In the genomic region with DNA sequence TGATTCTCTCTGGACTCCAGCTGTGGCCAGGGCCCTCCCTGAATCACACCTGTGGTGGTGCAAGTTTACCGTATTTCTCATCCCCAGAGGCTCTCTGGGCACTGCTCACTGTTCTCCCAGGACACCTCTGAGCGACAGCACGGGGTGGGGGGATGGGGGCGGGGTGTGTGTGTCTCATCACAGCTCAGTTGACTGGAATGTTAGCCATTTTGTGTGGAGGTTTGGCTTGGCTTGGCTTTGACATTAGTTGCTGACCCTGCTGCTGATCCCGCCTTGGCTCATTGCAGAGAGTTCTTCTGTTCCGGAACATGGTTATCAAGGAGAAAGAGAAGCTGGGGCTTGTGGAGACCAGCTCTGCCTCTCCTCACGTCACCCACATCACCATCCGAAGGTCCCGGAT, we compare ENCODE assay signal across 18 mouse cellular contexts. TPM values are rescaled to one million over a fixed set of nuclear protein-coding genes. Genes with fewer than 3 reads are reported as not detected.
DNase-seq lines count a peak whose midpoint lies in the region; ATAC-seq and TF ChIP-seq lines count a peak whose summit lies in the region.
"Had no signal": no experiment of that assay in that cellular context is flagged by ENCODE, and none has a peak within 500 bp of the region (broad histone marks: within the 10 kb centered on the region; RNA-seq: fewer than 3 reads in every experiment).

No protein-coding gene starts in this region.

- H3K27me3 ChIP-seq in hindbrain, postnatal 0 days (ENCODE audit: insufficient read depth, low read length) = no peaks in the 10 kb centered on the region
- no peaks in the 10 kb centered on the region for H3K27me3 ChIP-seq in hindbrain, embryonic 10.5 days (ENCODE audit: insufficient read depth, poor library complexity, severe bottlenecking)
- H3K27me3 ChIP-seq in lung, postnatal 0 days (replicated peaks; ENCODE audit: insufficient read depth, low read length) = no peaks in the 10 kb centered on the region
- H3K27me3 ChIP-seq: CH12.LX; embryonic facial prominence, embryonic 13.5 days; forebrain, embryonic 13.5 days; hindbrain, embryonic 13.5 days had no signal

- H3K9ac ChIP-seq in hindbrain, postnatal 0 days (replicated peaks; ENCODE audit: low read length) = no peak overlapping the region
- no peak overlapping the region for H3K9ac ChIP-seq in lung, postnatal 0 days (replicated peaks; ENCODE audit: low read depth)
- H3K9ac ChIP-seq: embryonic facial prominence, embryonic 13.5 days; forebrain, embryonic 13.5 days; forebrain, postnatal 0 days; hindbrain, embryonic 13.5 days had no signal

- TF ChIP-seq EP300 in lung, postnatal 0 days (IDR thresholded peaks at IDR 0.05) = no peak

- no peaks in the 10 kb centered on the region for H3K9me3 ChIP-seq in hindbrain, postnatal 0 days (ENCODE audit: low read length)
- H3K9me3 ChIP-seq in hindbrain, embryonic 10.5 days = no peaks in the 10 kb centered on the region
- H3K9me3 ChIP-seq in lung, postnatal 0 days (ENCODE audit: low read length) = no peaks in the 10 kb centered on the region
- H3K9me3 ChIP-seq: embryonic facial prominence, embryonic 13.5 days; forebrain, embryonic 13.5 days; hindbrain, embryonic 13.5 days had no signal

- no peak overlapping the region for H3K4me3 ChIP-seq in hindbrain, postnatal 0 days (ENCODE audit: low read length)
- no peak overlapping the region for H3K4me3 ChIP-seq in hindbrain, embryonic 10.5 days
- no peak overlapping the region for H3K4me3 ChIP-seq in lung, postnatal 0 days (ENCODE audit: low read depth, low read length)
- H3K4me3 ChIP-seq: embryonic facial prominence, embryonic 13.5 days; forebrain, embryonic 13.5 days; gastrocnemius, adult 2 months; hindbrain, embryonic 13.5 days had no signal

- intact Hi-C loops in left cerebral cortex, postnatal 36 days (cut with DNase I) = no loop called here

- 86% methylated on average over 9 of the region's 9 CpGs for WGBS in hindbrain, postnatal 0 days
- 95% methylated on average over 9 of the region's 9 CpGs for WGBS in hindbrain, embryonic 10.5 days
- 69% methylated on average over 9 of the region's 9 CpGs for WGBS in lung, postnatal 0 days

- no peak for TF ChIP-seq CTCF in hindbrain, postnatal 0 days (IDR thresholded peaks at IDR 0.05; ENCODE audit: low read depth)
- no peak for TF ChIP-seq CTCF in lung, postnatal 0 days (IDR thresholded peaks at IDR 0.05)

- H3K36me3 ChIP-seq in hindbrain, postnatal 0 days (ENCODE audit: insufficient read depth, low read length) = peaks cover 84% of the 10 kb centered on the region
- peaks cover 100% of the 10 kb centered on the region for H3K36me3 ChIP-seq in hindbrain, embryonic 10.5 days
- H3K36me3 ChIP-seq in lung, postnatal 0 days (ENCODE audit: insufficient read depth, low read length) = peaks cover 75% of the 10 kb centered on the region

- no peaks in the 10 kb centered on the region for H3K4me1 ChIP-seq in hindbrain, postnatal 0 days (ENCODE audit: insufficient read depth, low read length)
- H3K4me1 ChIP-seq in hindbrain, embryonic 10.5 days (replicated peaks) = 0 out of 2 replicates have a peak, but pooled peaks cover 6% of the 10 kb centered on the region
- no peaks in the 10 kb centered on the region for H3K4me1 ChIP-seq in lung, postnatal 0 days (ENCODE audit: insufficient read depth, low read depth, low read length)
- H3K4me1 ChIP-seq: embryonic facial prominence, embryonic 13.5 days; forebrain, embryonic 13.5 days; hindbrain, embryonic 13.5 days had no signal

- peak overlapping the region; percentile 36; the same call in 1 of the 2 replicates for H3K27ac ChIP-seq in hindbrain, postnatal 0 days
- no peak overlapping the region for H3K27ac ChIP-seq in hindbrain, embryonic 10.5 days
- no peak overlapping the region for H3K27ac ChIP-seq in lung, postnatal 0 days (ENCODE audit: low read length)
- H3K27ac ChIP-seq: embryonic facial prominence, embryonic 13.5 days; forebrain, embryonic 13.5 days; gastrocnemius, adult 2 months; hindbrain, embryonic 13.5 days had no signal

- no peak for DNase-seq in hindbrain, postnatal 0 days (ENCODE audit: low spot score)
- DNase-seq in hindbrain, embryonic 10.5 days (ENCODE audit: low spot score) = no peak
- DNase-seq in lung, postnatal 0 days (ENCODE audit: low spot score) = peak; percentile 76
- DNase-seq in lung, adult 18-20 months = no peak
- peak; percentile 38 for DNase-seq in lung, postnatal 10 days
- DNase-seq in gastrocnemius, postnatal 25 days = no peak
- no peak for DNase-seq in embryo, embryonic 11 days
- DNase-seq in left cerebral cortex, postnatal 36 days (ENCODE audit: low spot score in 2 of 2) = no peak
- DNase-seq: forebrain, postnatal 0 days; gastrocnemius, postnatal 36 days; heart, adult 11 months; heart, postnatal 10 days; heart, postnatal 4 days had no signal

- no peak for ATAC-seq in hindbrain, postnatal 0 days
- peak; percentile 54 for ATAC-seq in lung, postnatal 0 days
- ATAC-seq: forebrain, embryonic 13.5 days; forebrain, postnatal 0 days had no signal

- no peak overlapping the region for H3K4me2 ChIP-seq in hindbrain, postnatal 0 days (ENCODE audit: low read depth, low read length)
- H3K4me2 ChIP-seq in lung, postnatal 0 days (replicated peaks; ENCODE audit: low read depth, low read length) = no peak overlapping the region
- H3K4me2 ChIP-seq: embryonic facial prominence, embryonic 13.5 days; forebrain, embryonic 13.5 days; hindbrain, embryonic 13.5 days had no signal

RNA-seq across cellular contexts. Expression of gene Ube3b, which starts 27.4 kb away (rescaled TPM):
- 67.5 and 69.9 TPM in 2 replicates for total RNA-seq in hindbrain, postnatal 0 days (2014; rRNA removed)
- 31.1 and 31.4 TPM in 2 replicates for polyA plus RNA-seq in hindbrain, postnatal 0 days (2015; fragmentation: Nextera tagmentation; extraction: Ambion mirVana)
- polyA plus RNA-seq in hindbrain, embryonic 10.5 days (2016; fragmentation: Nextera tagmentation; extraction: Ambion mirVana) = 52.5 and 56.2 TPM in 2 replicates
- 28.9 and 30.1 TPM in 2 replicates for polyA plus RNA-seq in lung, postnatal 0 days (2015; fragmentation: Nextera tagmentation; extraction: Ambion mirVana)
- 100 to 1,000 TPM; 103 to 107 TPM for total RNA-seq in gastrocnemius, postnatal 25 days (2021)
- total RNA-seq in left cerebral cortex, postnatal 36 days (2021) = 10 to 100 TPM; 81.6 to 88.1 TPM

RNA-seq across cellular contexts. Expression of gene Kctd10, which starts 27.5 kb away (rescaled TPM):
- 43.2 and 43.8 TPM in 2 replicates for total RNA-seq in hindbrain, postnatal 0 days (2014; rRNA removed)
- 47.5 and 48.0 TPM in 2 replicates for polyA plus RNA-seq in hindbrain, postnatal 0 days (2015; fragmentation: Nextera tagmentation; extraction: Ambion mirVana)
- polyA plus RNA-seq in hindbrain, embryonic 10.5 days (2016; fragmentation: Nextera tagmentation; extraction: Ambion mirVana) = 114 and 124 TPM in 2 replicates
- polyA plus RNA-seq in lung, postnatal 0 days (2015; fragmentation: Nextera tagmentation; extraction: Ambion mirVana) = 223 and 230 TPM in 2 replicates
- total RNA-seq in gastrocnemius, postnatal 25 days (2021) = 10 to 100 TPM; 18.7 to 23.6 TPM
- 10 to 100 TPM; 48.7 to 53.0 TPM for total RNA-seq in left cerebral cortex, postnatal 36 days (2021)

RNA-seq across cellular contexts. Expression of gene Mmab, which starts 36.0 kb away (rescaled TPM):
- 34.4 and 39.1 TPM in 2 replicates for total RNA-seq in hindbrain, postnatal 0 days (2014; rRNA removed)
- 35.9 and 36.8 TPM in 2 replicates for polyA plus RNA-seq in hindbrain, postnatal 0 days (2015; fragmentation: Nextera tagmentation; extraction: Ambion mirVana)
- 30.1 TPM in 2 replicates for polyA plus RNA-seq in hindbrain, embryonic 10.5 days (2016; fragmentation: Nextera tagmentation; extraction: Ambion mirVana)
- 11.1 and 12.8 TPM in 2 replicates for polyA plus RNA-seq in lung, postnatal 0 days (2015; fragmentation: Nextera tagmentation; extraction: Ambion mirVana)
- 10 to 100 TPM in 1 of 2 experiments, 1 to 10 TPM in 1; 9.9 to 10.6 TPM for total RNA-seq in gastrocnemius, postnatal 25 days (2021)
- 10 to 100 TPM; 19.6 to 22.4 TPM for total RNA-seq in left cerebral cortex, postnatal 36 days (2021)

RNA-seq across cellular contexts. Expression of gene Mvk, which starts 36.3 kb away (rescaled TPM):
- 143 and 146 TPM in 2 replicates for total RNA-seq in hindbrain, postnatal 0 days (2014; rRNA removed)
- 69.8 and 71.9 TPM in 2 replicates for polyA plus RNA-seq in hindbrain, postnatal 0 days (2015; fragmentation: Nextera tagmentation; extraction: Ambion mirVana)
- 60.9 and 66.6 TPM in 2 replicates for polyA plus RNA-seq in hindbrain, embryonic 10.5 days (2016; fragmentation: Nextera tagmentation; extraction: Ambion mirVana)
- 28.9 and 30.1 TPM in 2 replicates for polyA plus RNA-seq in lung, postnatal 0 days (2015; fragmentation: Nextera tagmentation; extraction: Ambion mirVana)
- 1 to 10 TPM; 9.6 to 9.8 TPM for total RNA-seq in gastrocnemius, postnatal 25 days (2021)
- 10 to 100 TPM; 23.8 to 30.0 TPM for total RNA-seq in left cerebral cortex, postnatal 36 days (2021)

Comparison
In these comparisons a context has a peak if more than half of its experiments do, and no peak if none do; other contexts are left out.
1. DNase-seq: peak in lung, postnatal 0 days (single experiment) and lung, postnatal 10 days (single experiment); none in hindbrain, postnatal 0 days (single experiment), hindbrain, embryonic 10.5 days (single experiment), lung, adult 18-20 months (0 of 2), gastrocnemius, postnatal 25 days (single experiment), embryo, embryonic 11 days (single experiment) and left cerebral cortex, postnatal 36 days (0 of 2).